Mouse (Mus musculus) cortical plate, adult 2 months (tissue): ENCODE data around the gene Ap1m1. TPM values are rescaled to one million over a fixed set of nuclear protein-coding genes. Genes with fewer than 3 reads are reported as not detected.
A peak's percentile ranks its signal among the peaks of the same experiment; 100 is the strongest.

Source experiments
- H3K27ac ChIP-seq: fragments of 200-500 bp; 2 replicates; pipeline ENCODE4 v1.5.1; 2012; ENCODE audit warnings: low read length, control low read depth, inconsistent platforms; ENCODE audit not compliant: insufficient read depth
- H3K4me1 ChIP-seq: fragments of 200-500 bp; 2 replicates; pipeline ENCODE4 v1.6.1; 2011; ENCODE audit warnings: low read length; ENCODE audit not compliant: control insufficient read depth, insufficient read depth
- H3K4me3 ChIP-seq: fragments of 200-500 bp; 2 replicates; pipeline ENCODE4 v1.5.1; 2011; ENCODE audit warnings: mild to moderate bottlenecking, low read length, control low read depth; ENCODE audit not compliant: insufficient read depth
- CTCF ChIP-seq: fragments of 200-500 bp; IDR thresholded peaks from 2 replicates; pipeline ENCODE4 v1.5.1; 2011; ENCODE audit warnings: mild to moderate bottlenecking, control low read depth, low read length; ENCODE audit not compliant: insufficient read depth; ENCODE audit errors: extremely low read depth
- POLR2A ChIP-seq: fragments of 200-500 bp; IDR thresholded peaks from 2 replicates; pipeline ENCODE4 v1.6.1; 2011; ENCODE audit warnings: mild to moderate bottlenecking, low read length, control low read depth; ENCODE audit not compliant: insufficient read depth; ENCODE audit errors: extremely low read depth
- polyA plus RNA-seq: library from polyadenylated mRNA; depleted of rRNA; stranded (reverse); fragments of >200 nt; gene quantifications from 2 replicates; pipeline ENCODE4 v1.2.3, GENCODE M21; 2012

The Ap1m1 gene
- polyA plus RNA-seq, 1 experiment: 104 TPM

GRCm38 (mm10) chr8:72279151-72279550, 39.3 kb downstream of the Ap1m1 start:
- TF ChIP-seq POLR2A (no peak), CTCF (no peak)
- no peak overlapping the region for H3K27ac ChIP-seq
- no peaks in the 10 kb centered on the region for H3K4me1 ChIP-seq
- no peak overlapping the region for H3K4me3 ChIP-seq

- H3K27ac ChIP-seq: no peak overlapping the region
- H3K4me3 ChIP-seq: no peak overlapping the region
- no peak for TF ChIP-seq POLR2A
- no peak for TF ChIP-seq CTCF
- no peaks in the 10 kb centered on the region for H3K4me1 ChIP-seq
Measured at GRCm38 (mm10) chr8:72281634-72282033, 41.8 kb downstream of the Ap1m1 start.

- Histone ChIP-seq H3K4me3 (no peak overlapping the region), H3K27ac (no peak overlapping the region), H3K4me1 (no peaks in the 10 kb centered on the region)
- TF ChIP-seq CTCF (no peak), POLR2A (no peak)
Measured at GRCm38 (mm10) chr8:72285285-72285684, 45.5 kb downstream of the Ap1m1 start.

- H3K27ac ChIP-seq: no peak overlapping the region
- no peaks in the 10 kb centered on the region for H3K4me1 ChIP-seq
- no peak overlapping the region for H3K4me3 ChIP-seq
- TF ChIP-seq CTCF: no peak
- no peak for TF ChIP-seq POLR2A
Measured at GRCm38 (mm10) chr8:72289051-72289450, 49.2 kb downstream of the Ap1m1 start.

GRCm38 (mm10) chr8:72291104-72291503, 51.3 kb downstream of the Ap1m1 start:
- Histone ChIP-seq H3K27ac (no peak overlapping the region), H3K4me3 (no peak overlapping the region), H3K4me1 (no peaks in the 10 kb centered on the region)
- no peak for TF ChIP-seq POLR2A
- TF ChIP-seq CTCF: no peak

GRCm38 (mm10) chr8:72293309-72293708, 53.5 kb downstream of the Ap1m1 start:
- H3K4me1 ChIP-seq: no peaks in the 10 kb centered on the region
- no peak overlapping the region for H3K27ac ChIP-seq
- no peak overlapping the region for H3K4me3 ChIP-seq
- no peak for TF ChIP-seq CTCF
- TF ChIP-seq POLR2A: no peak

GRCm38 (mm10) chr8:72295125-72295524, 55.3 kb downstream of the Ap1m1 start:
- TF ChIP-seq POLR2A: no peak
- no peak for TF ChIP-seq CTCF
- no peak overlapping the region for H3K4me3 ChIP-seq
- no peaks in the 10 kb centered on the region for H3K4me1 ChIP-seq
- H3K27ac ChIP-seq: peak overlapping the region; percentile 4; the same call in 1 of the 2 replicates

GRCm38 (mm10) chr8:72295679-72296078, 55.9 kb downstream of the Ap1m1 start:
- no peak overlapping the region for H3K4me3 ChIP-seq
- TF ChIP-seq POLR2A (peak; percentile 72), CTCF (no peak)
- peak overlapping the region; percentile 52; the same call in 1 of the 2 replicates for H3K27ac ChIP-seq
- H3K4me1 ChIP-seq: no peaks in the 10 kb centered on the region

- Histone ChIP-seq H3K27ac (no peak overlapping the region), H3K4me3 (no peak overlapping the region), H3K4me1 (no peaks in the 10 kb centered on the region)
- TF ChIP-seq POLR2A: no peak
- TF ChIP-seq CTCF: no peak
Measured at GRCm38 (mm10) chr8:72296561-72296960, 56.7 kb downstream of the Ap1m1 start.

- no peak for TF ChIP-seq CTCF
- TF ChIP-seq POLR2A: no peak
- Histone ChIP-seq H3K4me1 (no peaks in the 10 kb centered on the region), H3K27ac (no peak overlapping the region), H3K4me3 (no peak overlapping the region)
Measured at GRCm38 (mm10) chr8:72298928-72299327, 59.1 kb downstream of the Ap1m1 start.

- H3K4me3 ChIP-seq: no peak overlapping the region
- no peaks in the 10 kb centered on the region for H3K4me1 ChIP-seq
- H3K27ac ChIP-seq: 0 out of 2 replicates have a peak overlapping the region, but pooled peaks have one; percentile 70
- TF ChIP-seq CTCF (no peak), POLR2A (no peak)
Measured at GRCm38 (mm10) chr8:72300654-72301400, 61.0 kb downstream of the Ap1m1 start.
